ENCODE assay signal across 11 mouse cellular contexts in genomic region chr9:51735180-51736034, GRCm38 (mm10). TPM values are rescaled to one million over a fixed set of nuclear protein-coding genes. Genes with fewer than 3 reads are reported as not detected.
A peak's percentile ranks its signal among the peaks of the same experiment; 100 is the strongest.
DNase-seq lines count a peak whose midpoint lies in the region; ATAC-seq and TF ChIP-seq lines count a peak whose summit lies in the region.
"Had no signal": no experiment of that assay in that cellular context is flagged by ENCODE, and none has a peak within 500 bp of the region (broad histone marks: within the 10 kb centered on the region; RNA-seq: fewer than 3 reads in every experiment).

No protein-coding gene starts in this region.

- no peak overlapping the region for H3K9ac ChIP-seq in neural tube, embryonic 11.5 days (ENCODE audit: low read length)
- no peak overlapping the region for H3K9ac ChIP-seq in liver, embryonic 14.5 days (replicated peaks)
- no peak overlapping the region for H3K9ac ChIP-seq in neural tube, embryonic 15.5 days (replicated peaks)
- H3K9ac ChIP-seq: stomach, embryonic 15.5 days had no signal

- TF ChIP-seq CTCF in liver, embryonic 14.5 days (IDR thresholded peaks at IDR 0.05; ENCODE audit: low read depth) = no peak

- no peaks in the 10 kb centered on the region; the same call in 1 of the 2 replicates for H3K4me1 ChIP-seq in neural tube, embryonic 11.5 days (ENCODE audit: control insufficient read depth, insufficient read depth, low read length)
- peaks cover 10% of the 10 kb centered on the region; the same call in 1 of the 2 replicates for H3K4me1 ChIP-seq in hindbrain, embryonic 10.5 days (replicated peaks)
- H3K4me1 ChIP-seq in liver, embryonic 14.5 days (replicated peaks; ENCODE audit: control insufficient read depth in 2 of 2, insufficient read depth in 2 of 2, low read length in 1 of 2) = no peaks in the 10 kb centered on the region; a peak in 1 of 4 replicates
- H3K4me1 ChIP-seq in neural tube, embryonic 15.5 days = peaks cover 21% of the 10 kb centered on the region
- H3K4me1 ChIP-seq: stomach, embryonic 15.5 days had no signal

- no peak for TF ChIP-seq EP300 in liver, embryonic 14.5 days (IDR thresholded peaks at IDR 0.05; ENCODE audit: low read depth)

- no peaks in the 10 kb centered on the region for H3K9me3 ChIP-seq in neural tube, embryonic 11.5 days (ENCODE audit: control insufficient read depth, low read length)
- H3K9me3 ChIP-seq in hindbrain, embryonic 10.5 days = no peaks in the 10 kb centered on the region
- no peaks in the 10 kb centered on the region for H3K9me3 ChIP-seq in liver, embryonic 14.5 days (ENCODE audit: control insufficient read depth, low read length)
- no peaks in the 10 kb centered on the region for H3K9me3 ChIP-seq in neural tube, embryonic 15.5 days (replicated peaks)
- H3K9me3 ChIP-seq: G1E; stomach, embryonic 15.5 days had no signal

- H3K27me3 ChIP-seq in neural tube, embryonic 11.5 days (ENCODE audit: control insufficient read depth, insufficient read depth, low read length) = no peaks in the 10 kb centered on the region
- H3K27me3 ChIP-seq in hindbrain, embryonic 10.5 days (ENCODE audit: insufficient read depth, poor library complexity, severe bottlenecking) = no peaks in the 10 kb centered on the region
- H3K27me3 ChIP-seq in liver, embryonic 14.5 days (ENCODE audit: control insufficient read depth, insufficient read depth, low read length) = no peaks in the 10 kb centered on the region
- no peaks in the 10 kb centered on the region for H3K27me3 ChIP-seq in neural tube, embryonic 15.5 days (replicated peaks)
- H3K27me3 ChIP-seq: stomach, embryonic 15.5 days had no signal

- H3K4me2 ChIP-seq in neural tube, embryonic 11.5 days (ENCODE audit: low read depth) = no peak overlapping the region
- H3K4me2 ChIP-seq in liver, embryonic 14.5 days (ENCODE audit: low read depth) = no peak overlapping the region
- peak overlapping the region; percentile 26; the same call in 1 of the 2 replicates for H3K4me2 ChIP-seq in neural tube, embryonic 15.5 days
- H3K4me2 ChIP-seq: stomach, embryonic 15.5 days had no signal

- peak; percentile 13 for DNase-seq in neural tube, embryonic 11.5 days (ENCODE audit: low spot score)
- DNase-seq in neural tube, embryonic 10.5 days (ENCODE audit: extremely low spot score, low spot score) = no peak
- DNase-seq in hindbrain, embryonic 10.5 days (ENCODE audit: low spot score) = no peak
- peak; percentile 4 to 22 (median 22) for DNase-seq in liver, embryonic 14.5 days (ENCODE audit: low read depth in 3 of 3, low spot score in 3 of 3)
- DNase-seq in gastrocnemius, postnatal 10 days = no peak
- DNase-seq in heart, adult 8-10 months (ENCODE audit: low spot score) = no peak
- DNase-seq in urinary bladder, adult 2 months (ENCODE audit: low spot score) = no peak
- DNase-seq: cerebellum, postnatal 25 days had no signal

- no peak overlapping the region for H3K4me3 ChIP-seq in neural tube, embryonic 11.5 days (ENCODE audit: low read depth, low read length)
- H3K4me3 ChIP-seq in hindbrain, embryonic 10.5 days = no peak overlapping the region
- H3K4me3 ChIP-seq in liver, embryonic 14.5 days (ENCODE audit: insufficient read depth in 1 of 2, low read depth in 2 of 2, low read length in 2 of 2) = no peak overlapping the region
- no peak overlapping the region for H3K4me3 ChIP-seq in neural tube, embryonic 15.5 days (replicated peaks)
- H3K4me3 ChIP-seq: stomach, embryonic 15.5 days had no signal

- H3K36me3 ChIP-seq in neural tube, embryonic 11.5 days (ENCODE audit: control insufficient read depth, insufficient read depth, low read length) = no peaks in the 10 kb centered on the region
- no peaks in the 10 kb centered on the region for H3K36me3 ChIP-seq in hindbrain, embryonic 10.5 days
- no peaks in the 10 kb centered on the region for H3K36me3 ChIP-seq in liver, embryonic 14.5 days (replicated peaks; ENCODE audit: control insufficient read depth, insufficient read depth, low read depth)
- no peaks in the 10 kb centered on the region for H3K36me3 ChIP-seq in neural tube, embryonic 15.5 days
- H3K36me3 ChIP-seq: G1E; stomach, embryonic 15.5 days had no signal

- H3K27ac ChIP-seq in neural tube, embryonic 11.5 days (ENCODE audit: low read depth, low read length) = no peak overlapping the region
- peak overlapping the region; percentile 40; the same call in 1 of the 2 replicates for H3K27ac ChIP-seq in hindbrain, embryonic 10.5 days
- H3K27ac ChIP-seq in liver, embryonic 14.5 days = no peak overlapping the region
- peak overlapping the region; percentile 37; the same call in 1 of the 2 replicates for H3K27ac ChIP-seq in neural tube, embryonic 15.5 days (replicated peaks)
- H3K27ac ChIP-seq: stomach, embryonic 15.5 days had no signal

- ATAC-seq in neural tube, embryonic 11.5 days (ENCODE audit: insufficient read depth, low FRiP score, low TSS enrichment) = no peak
- ATAC-seq in liver, embryonic 14.5 days (ENCODE audit: insufficient read depth) = no peak
- no peak for ATAC-seq in neural tube, embryonic 15.5 days (ENCODE audit: low FRiP score)

- 51% methylated on average over 9 of the region's 9 CpGs for WGBS in neural tube, embryonic 11.5 days
- 60% methylated on average over 9 of the region's 9 CpGs for WGBS in hindbrain, embryonic 10.5 days
- 48% methylated on average over 9 of the region's 9 CpGs for WGBS in liver, embryonic 14.5 days (ENCODE audit: insufficient replicate concordance)
- WGBS in neural tube, embryonic 15.5 days = 25% methylated on average over 9 of the region's 9 CpGs

RNA-seq across cellular contexts. Expression of gene Arhgap20, which starts 29.7 kb away (rescaled TPM):
- polyA plus RNA-seq in neural tube, embryonic 11.5 days (2014; fragmentation: Nextera tagmentation; extraction: Ambion mirVana) = 7.1 and 7.7 TPM in 2 replicates
- 1.9 and 3.4 TPM in 2 replicates for polyA plus RNA-seq in hindbrain, embryonic 10.5 days (2016; fragmentation: Nextera tagmentation; extraction: Ambion mirVana)
- 0.02 and 0.04 TPM in 2 replicates for polyA plus RNA-seq in liver, embryonic 14.5 days (2012; rRNA removed)
- polyA plus RNA-seq in liver, embryonic 14.5 days (2014; fragmentation: Nextera tagmentation; extraction: Ambion mirVana) = 0.03 TPM in 1 of 2 replicates, not detected in the other
- 23.7 and 30.1 TPM in 2 replicates for polyA plus RNA-seq in neural tube, embryonic 15.5 days (2015; fragmentation: Nextera tagmentation; extraction: Ambion mirVana)
- 10 to 100 TPM; 24.5 to 31.9 TPM for total RNA-seq in gastrocnemius, postnatal 10 days (2021)
- 10 to 100 TPM; 21.7 to 29.7 (median 23.7) TPM for total RNA-seq in heart, adult 8-10 months (2022)
- 1.9 and 2.1 TPM in 2 replicates for polyA plus RNA-seq in urinary bladder, adult 2 months (2012; rRNA removed)
- polyA plus RNA-seq: G1E had no signal

Comparison
In these comparisons a context has a peak if more than half of its experiments do, and no peak if none do; other contexts are left out.
1. DNase-seq: peak in neural tube, embryonic 11.5 days (single experiment) and liver, embryonic 14.5 days (3 of 3); none in neural tube, embryonic 10.5 days (single experiment), hindbrain, embryonic 10.5 days (single experiment), gastrocnemius, postnatal 10 days (single experiment), heart, adult 8-10 months (single experiment) and urinary bladder, adult 2 months (single experiment).
2. H3K27ac ChIP-seq: peak in hindbrain, embryonic 10.5 days (single experiment) and neural tube, embryonic 15.5 days (single experiment); none in neural tube, embryonic 11.5 days (single experiment) and liver, embryonic 14.5 days (single experiment).